Mouse (Mus musculus) liver, embryonic 16.5 days (tissue): ENCODE measurements around the gene Dscam. TPM values are rescaled to one million over a fixed set of nuclear protein-coding genes. Genes with fewer than 3 reads are reported as not detected.

Experiments
- ATAC-seq: fragments of 200-750 bp; cut with Nextera tagmentation; 2 replicates; pipeline ENCODE4 v1.8.0; 2017; ENCODE audit warnings: low read depth, mild to moderate bottlenecking, moderate number of reproducible peaks, moderate library complexity
- H3K27ac ChIP-seq: fragments of 300-500 bp; sonication (generic); 2 replicates; pipeline ENCODE4 v1.5.1; 2014; ENCODE audit warnings: mild to moderate bottlenecking, low read length
- H3K27me3 ChIP-seq: fragments of 300-500 bp; sonication (generic); 2 replicates; pipeline ENCODE4 v1.6.1; 2014; ENCODE audit warnings: low read depth, low read length, mixed read lengths; ENCODE audit not compliant: control insufficient read depth, insufficient read depth
- H3K36me3 ChIP-seq: fragments of 300-500 bp; sonication (generic); 2 replicates; pipeline ENCODE4 v1.6.1; 2014; ENCODE audit warnings: mild to moderate bottlenecking; ENCODE audit not compliant: control insufficient read depth, insufficient read depth
- H3K4me1 ChIP-seq: fragments of 300-500 bp; sonication (generic); 2 replicates; pipeline ENCODE4 v1.6.1; 2014; ENCODE audit warnings: low read depth, low read length, mixed read lengths; ENCODE audit not compliant: control insufficient read depth
- H3K4me2 ChIP-seq: fragments of 300-500 bp; sonication (generic); 2 replicates; pipeline ENCODE4 v1.6.1; 2014; ENCODE audit warnings: low read depth, low read length, mixed read lengths
- H3K4me3 ChIP-seq: fragments of 300-500 bp; sonication (generic); 2 replicates; pipeline ENCODE4 v1.5.1; 2014; ENCODE audit warnings: low read depth, mild to moderate bottlenecking, low read length
- H3K9ac ChIP-seq: fragments of 300-500 bp; sonication (generic); 2 replicates; pipeline ENCODE4 v1.6.1; 2014; ENCODE audit warnings: low read depth, low read length
- H3K9me3 ChIP-seq: fragments of 300-500 bp; sonication (generic); replicated peaks from 2 replicates; pipeline ENCODE4 v1.6.1; 2016; ENCODE audit warnings: low read length; ENCODE audit not compliant: control insufficient read depth
- WGBS: fragments of 180-500 bp; shearing (Covaris S2); extraction: QIAGEN DNeasy Blood & Tissue Kit; methylation state at CpG from one replicate; pipeline ENCODE4 v1.1.7; 2014; ENCODE audit not compliant: insufficient replicate concordance; 5-methylcytosine and 5-hydroxymethylcytosine counted together
- polyA plus RNA-seq: library from polyadenylated mRNA; unstranded; fragments of >200 nt; fragmentation: Nextera tagmentation; extraction: Ambion mirVana; gene quantifications from 2 replicates; pipeline ENCODE4 v1.2.1, GENCODE M21; 2015

Dscam gene
- polyA plus RNA-seq, 1 experiment from 2014 or later: not detected

DNA sequence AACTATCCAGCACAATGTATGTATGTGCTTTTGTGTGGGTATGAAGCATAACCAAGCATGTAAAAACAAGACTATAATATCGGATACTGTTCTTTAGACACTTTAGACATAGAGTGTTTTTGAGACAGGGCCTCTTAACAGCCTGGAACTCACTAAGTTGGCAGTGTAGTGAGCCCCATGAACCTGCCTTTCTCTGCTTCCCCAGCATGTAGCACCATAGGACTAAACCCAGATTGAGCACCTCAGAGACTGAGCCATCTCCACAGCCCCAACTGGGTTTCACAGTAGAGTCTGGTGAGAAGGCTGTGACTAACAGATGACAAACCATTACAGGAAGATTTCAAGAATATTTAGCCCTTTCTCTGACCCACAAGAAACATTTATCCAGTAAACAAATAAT is 75.1 kb downstream of the Dscam start:
- ATAC-seq: no peak
- Histone ChIP-seq H3K4me1 (no peaks in the 10 kb centered on the region), H3K27me3 (no peaks in the 10 kb centered on the region), H3K4me3 (no peak overlapping the region), H3K9ac (no peak overlapping the region), H3K4me2 (no peak overlapping the region), H3K27ac (no peak overlapping the region), H3K9me3 (no peaks in the 10 kb centered on the region), H3K36me3 (no peaks in the 10 kb centered on the region)
- WGBS: 63% methylated on average over 1 of the region's 1 CpGs

DNA sequence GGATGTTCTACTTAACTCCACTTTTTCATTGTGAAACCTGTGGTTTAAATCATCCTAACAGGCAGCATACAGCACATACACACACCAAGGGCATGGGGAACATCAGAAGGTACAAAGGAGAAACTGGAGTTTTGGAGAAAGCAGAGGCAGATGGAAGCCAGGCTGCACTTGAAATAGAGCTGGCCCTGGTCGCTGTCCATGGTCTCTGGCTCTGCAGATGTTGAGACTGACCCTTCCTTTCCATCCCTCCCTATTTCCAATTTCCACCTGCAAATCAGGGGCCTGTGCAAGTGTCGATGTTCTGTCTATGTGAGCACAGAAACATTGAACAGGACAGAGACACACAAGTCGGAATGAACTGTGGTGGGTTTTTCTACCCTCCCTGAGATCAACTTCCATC is 81.2 kb downstream of the Dscam start:
- WGBS: 44% methylated on average over 3 of the region's 3 CpGs
- no peak overlapping the region for H3K27ac ChIP-seq
- no peak overlapping the region for H3K4me3 ChIP-seq
- no peaks in the 10 kb centered on the region for H3K4me1 ChIP-seq
- H3K4me2 ChIP-seq: no peak overlapping the region
- ATAC-seq: no peak
- H3K36me3 ChIP-seq: no peaks in the 10 kb centered on the region
- H3K9me3 ChIP-seq: no peaks in the 10 kb centered on the region
- no peaks in the 10 kb centered on the region for H3K27me3 ChIP-seq
- H3K9ac ChIP-seq: no peak overlapping the region

DNA sequence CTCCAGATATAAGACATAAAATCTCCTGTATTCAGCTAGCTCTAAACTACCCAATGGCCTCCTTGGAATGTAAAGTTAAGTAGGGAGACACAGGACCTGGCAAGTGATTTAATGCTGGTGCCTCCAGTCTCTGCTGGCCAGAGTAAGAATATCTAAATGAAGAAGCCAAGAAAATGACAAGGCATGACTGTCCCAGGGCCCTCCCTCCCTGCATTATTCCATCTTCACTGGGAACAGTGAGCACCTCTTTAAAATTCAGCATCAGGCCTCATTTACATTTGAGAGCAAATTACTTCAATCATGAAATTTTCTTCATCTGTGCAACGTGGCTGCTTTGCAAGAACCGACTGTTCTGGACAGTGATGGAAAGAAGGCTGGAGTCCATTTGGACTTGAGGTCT is 86.9 kb downstream of the Dscam start:
- H3K4me2 ChIP-seq: no peak overlapping the region
- no peaks in the 10 kb centered on the region for H3K36me3 ChIP-seq
- H3K9ac ChIP-seq: no peak overlapping the region
- H3K4me1 ChIP-seq: no peaks in the 10 kb centered on the region
- WGBS: 53% methylated on average over 2 of the region's 2 CpGs
- H3K27me3 ChIP-seq: no peaks in the 10 kb centered on the region
- H3K27ac ChIP-seq: no peak overlapping the region
- H3K9me3 ChIP-seq: no peaks in the 10 kb centered on the region
- no peak for ATAC-seq
- H3K4me3 ChIP-seq: no peak overlapping the region

DNA sequence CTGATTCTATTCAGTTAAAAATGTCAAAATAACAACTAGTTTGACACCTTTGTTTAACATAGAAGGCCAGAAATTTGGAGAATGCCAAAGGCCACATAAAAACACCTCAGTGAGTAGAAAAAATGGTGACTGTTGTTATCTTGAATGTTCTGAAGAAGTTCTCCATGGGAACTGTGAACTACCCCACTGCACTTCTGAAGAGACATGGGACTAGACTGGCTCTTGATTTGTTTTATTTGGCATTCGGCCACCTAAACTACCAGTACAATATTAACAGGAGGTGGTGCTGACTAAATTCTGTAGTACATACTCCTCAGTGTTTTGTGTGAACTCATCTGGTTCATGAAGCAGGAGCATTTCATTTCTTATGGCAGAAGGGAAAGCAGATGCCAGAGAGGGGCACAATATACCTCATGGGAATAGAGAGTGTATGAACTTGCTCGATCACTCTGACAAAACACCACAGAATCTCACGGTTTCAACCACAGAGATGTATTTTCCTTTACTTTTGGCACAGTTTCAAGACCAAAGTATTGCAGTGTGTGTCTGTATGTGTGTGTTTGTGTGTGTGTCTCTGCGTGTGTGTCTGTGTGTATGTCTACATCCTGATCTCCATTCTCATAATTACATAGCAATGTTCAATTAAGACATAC is 94.5 kb downstream of the Dscam start:
- 45% methylated on average over 4 of the region's 4 CpGs for WGBS
- H3K27me3 ChIP-seq: no peaks in the 10 kb centered on the region
- no peaks in the 10 kb centered on the region for H3K9me3 ChIP-seq
- H3K27ac ChIP-seq: no peak overlapping the region
- H3K4me3 ChIP-seq: no peak overlapping the region
- H3K4me2 ChIP-seq: no peak overlapping the region
- no peaks in the 10 kb centered on the region for H3K36me3 ChIP-seq
- no peaks in the 10 kb centered on the region for H3K4me1 ChIP-seq
- no peak overlapping the region for H3K9ac ChIP-seq
- ATAC-seq: 0 out of 2 replicates have a peak, but pooled peaks have one; percentile 41

DNA sequence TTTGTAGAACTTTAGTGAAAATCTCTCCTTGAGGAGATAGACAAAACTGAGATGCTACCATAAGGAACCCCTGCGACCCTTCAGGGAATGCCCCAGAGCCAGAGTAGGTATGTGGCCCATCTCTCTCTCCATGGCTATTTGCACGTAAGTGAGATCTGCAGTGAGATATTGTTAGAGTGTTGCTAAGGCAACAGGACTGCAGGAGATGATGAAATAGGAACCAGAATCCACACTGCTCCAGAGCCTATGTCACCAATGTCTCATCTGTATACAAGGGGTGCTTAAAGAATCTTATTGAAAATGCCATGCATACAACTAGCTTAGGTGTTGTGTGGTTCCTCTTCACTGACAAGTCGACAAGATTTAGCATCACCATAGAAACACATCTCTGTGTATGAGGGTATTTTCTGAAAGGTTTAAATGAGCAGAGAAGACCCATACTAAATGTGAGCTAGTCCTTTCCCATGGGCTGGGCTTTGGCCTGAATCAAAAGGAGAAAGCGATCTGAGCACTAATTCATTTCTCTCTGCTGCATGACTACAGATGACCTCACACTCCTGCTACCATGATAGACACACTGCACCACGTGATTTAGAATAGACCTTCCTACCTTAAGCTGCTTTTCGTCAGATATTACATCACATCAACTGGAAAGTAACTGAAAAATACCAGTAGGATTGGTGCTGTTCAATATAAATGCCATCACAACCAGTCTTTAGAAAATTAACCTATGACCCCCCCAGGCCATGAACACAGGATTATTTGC is 95.2 kb downstream of the Dscam start:
- Histone ChIP-seq H3K9ac (no peak overlapping the region), H3K27ac (no peak overlapping the region), H3K4me3 (no peak overlapping the region), H3K4me2 (no peak overlapping the region), H3K27me3 (no peaks in the 10 kb centered on the region), H3K4me1 (no peaks in the 10 kb centered on the region), H3K9me3 (no peaks in the 10 kb centered on the region), H3K36me3 (no peaks in the 10 kb centered on the region)
- ATAC-seq: peak; percentile 51; the same call in 1 of the 2 replicates
- 49% methylated on average over 6 of the region's 6 CpGs for WGBS

DNA sequence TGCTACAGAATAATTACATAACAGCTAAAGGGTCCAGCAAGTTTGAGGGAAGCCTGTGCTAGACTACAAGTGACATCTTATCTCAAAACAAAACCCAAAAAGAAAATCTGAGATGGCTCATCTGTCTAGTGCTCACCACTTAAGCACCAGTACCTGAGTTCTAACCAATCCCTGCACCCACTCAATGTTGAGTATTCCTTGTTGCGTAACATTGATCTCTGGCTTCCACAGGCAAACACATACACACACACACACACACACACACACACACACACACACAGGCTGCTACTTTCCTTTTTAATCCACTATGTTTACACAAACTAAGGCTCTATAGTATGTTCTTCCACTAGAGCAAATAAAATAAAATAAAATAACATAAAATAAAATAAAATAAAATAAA is 96.7 kb downstream of the Dscam start:
- WGBS: 56% methylated on average over 1 of the region's 1 CpGs
- Histone ChIP-seq H3K9me3 (no peaks in the 10 kb centered on the region), H3K4me2 (no peak overlapping the region), H3K36me3 (no peaks in the 10 kb centered on the region), H3K27ac (no peak overlapping the region), H3K4me1 (no peaks in the 10 kb centered on the region), H3K4me3 (no peak overlapping the region), H3K9ac (no peak overlapping the region), H3K27me3 (no peaks in the 10 kb centered on the region)
- peak; percentile 33; the same call in 1 of the 2 replicates for ATAC-seq

DNA sequence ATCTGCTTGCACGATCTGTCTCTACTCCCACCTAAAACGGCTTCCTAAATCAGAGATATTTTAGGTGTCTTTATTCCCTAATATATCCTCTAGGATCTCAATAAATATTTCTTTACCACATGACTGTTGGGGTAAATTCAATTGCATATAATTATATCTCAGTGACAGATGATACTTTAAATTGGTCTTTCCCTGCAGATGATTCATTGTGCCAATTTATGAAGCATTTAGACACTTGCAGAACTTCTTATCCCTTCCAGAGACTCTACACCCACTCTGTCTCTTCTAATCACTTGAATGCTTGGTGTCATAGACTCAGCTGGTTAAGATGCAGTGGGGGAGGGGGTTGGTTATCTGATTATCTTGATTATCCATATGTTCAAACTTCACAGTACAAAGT is 97.9 kb downstream of the Dscam start:
- no peak overlapping the region for H3K4me3 ChIP-seq
- H3K9ac ChIP-seq: no peak overlapping the region
- H3K36me3 ChIP-seq: no peaks in the 10 kb centered on the region
- WGBS: 65% methylated on average over 2 of the region's 2 CpGs
- ATAC-seq: no peak
- H3K9me3 ChIP-seq: no peaks in the 10 kb centered on the region
- H3K27ac ChIP-seq: no peak overlapping the region
- H3K27me3 ChIP-seq: no peaks in the 10 kb centered on the region
- H3K4me1 ChIP-seq: no peaks in the 10 kb centered on the region
- H3K4me2 ChIP-seq: no peak overlapping the region

DNA sequence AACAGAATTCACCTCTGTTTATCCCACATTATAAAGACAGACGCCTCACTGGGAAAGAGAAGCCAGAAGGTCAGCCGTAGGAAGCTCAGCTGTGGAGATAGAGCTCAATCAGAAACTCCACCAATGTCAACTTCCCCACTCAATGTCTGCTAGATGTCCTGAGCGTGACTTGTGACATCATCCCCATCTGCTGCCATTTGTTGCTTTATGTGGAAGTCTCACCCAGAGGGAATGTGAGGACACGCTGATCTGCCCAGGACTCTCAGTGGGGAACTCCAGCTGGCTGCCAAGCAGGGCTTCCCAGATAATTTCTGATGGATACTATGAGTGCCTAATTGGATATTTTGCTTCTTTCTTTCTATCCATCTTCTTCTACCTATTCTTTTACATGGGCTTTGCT is 103.7 kb downstream of the Dscam start:
- no peak overlapping the region for H3K27ac ChIP-seq
- H3K36me3 ChIP-seq: no peaks in the 10 kb centered on the region
- H3K4me3 ChIP-seq: no peak overlapping the region
- 57% methylated on average over 4 of the region's 4 CpGs for WGBS
- H3K27me3 ChIP-seq: no peaks in the 10 kb centered on the region
- H3K9me3 ChIP-seq: no peaks in the 10 kb centered on the region
- H3K4me2 ChIP-seq: no peak overlapping the region
- ATAC-seq: no peak
- H3K9ac ChIP-seq: no peak overlapping the region
- no peaks in the 10 kb centered on the region for H3K4me1 ChIP-seq

DNA sequence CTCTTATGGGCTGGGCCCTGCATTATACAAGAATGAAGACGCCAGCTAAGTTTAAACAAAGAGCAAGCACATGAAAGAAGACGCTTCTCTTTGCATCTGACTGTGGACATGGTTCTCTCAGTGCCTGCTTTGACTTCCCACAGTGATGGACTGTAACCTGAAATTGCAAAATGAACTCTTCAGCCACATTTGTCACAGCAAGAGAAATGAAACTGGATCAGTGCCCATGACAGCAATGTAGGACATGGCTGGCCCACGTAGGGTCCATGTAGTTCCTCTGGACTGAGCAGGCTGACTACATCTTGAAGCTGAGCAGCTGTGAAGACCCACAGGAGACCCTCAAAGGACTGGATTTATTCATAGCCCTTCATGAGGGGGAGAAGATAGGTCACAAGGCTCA is 108.3 kb downstream of the Dscam start:
- ATAC-seq: no peak
- no peaks in the 10 kb centered on the region for H3K36me3 ChIP-seq
- H3K27me3 ChIP-seq: no peaks in the 10 kb centered on the region
- H3K4me2 ChIP-seq: no peak overlapping the region
- no peaks in the 10 kb centered on the region for H3K4me1 ChIP-seq
- no peaks in the 10 kb centered on the region for H3K9me3 ChIP-seq
- no peak overlapping the region for H3K4me3 ChIP-seq
- no peak overlapping the region for H3K9ac ChIP-seq
- H3K27ac ChIP-seq: no peak overlapping the region
- 53% methylated on average over 3 of the region's 3 CpGs for WGBS
